Mouse (Mus musculus): ENCODE measurements at regions not wholly inside any gene's neighbourhood (a gene's known extent, or its start where the extent isn't known, plus 50 kb on each side); places are given as distances from the start of the nearest gene placed in this dataset.
"Not testable (repeated sequence)": the region's sequence is repeated elsewhere in the genome, so short reads cannot be mapped to it uniquely, and the experiment has no call there.

- TF ChIP-seq POLR2A (IDR thresholded peaks at IDR 0.05; ENCODE audit: low read depth, low read length); CTCF (IDR thresholded peaks at IDR 0.05; ENCODE audit: extremely low read depth, insufficient read length, insufficient replicate concordance, low read depth, low read length): not testable (repeated sequence)
Measured at GRCm38 (mm10) chr1:157877117-157877516, 370.6 kb downstream of the Sec16b start.

Data from small intestine, adult 2 months (tissue).